Mouse (Mus musculus) embryo, embryonic 10.5 days (tissue): ENCODE results near the gene Acaa1b.

Experiments
- DNase-seq: peaks from one replicate; pipeline ENCODE4 v3.0.0-alpha.2; 2015; ENCODE audit warnings: low spot score

Gene Acaa1b

DNA sequence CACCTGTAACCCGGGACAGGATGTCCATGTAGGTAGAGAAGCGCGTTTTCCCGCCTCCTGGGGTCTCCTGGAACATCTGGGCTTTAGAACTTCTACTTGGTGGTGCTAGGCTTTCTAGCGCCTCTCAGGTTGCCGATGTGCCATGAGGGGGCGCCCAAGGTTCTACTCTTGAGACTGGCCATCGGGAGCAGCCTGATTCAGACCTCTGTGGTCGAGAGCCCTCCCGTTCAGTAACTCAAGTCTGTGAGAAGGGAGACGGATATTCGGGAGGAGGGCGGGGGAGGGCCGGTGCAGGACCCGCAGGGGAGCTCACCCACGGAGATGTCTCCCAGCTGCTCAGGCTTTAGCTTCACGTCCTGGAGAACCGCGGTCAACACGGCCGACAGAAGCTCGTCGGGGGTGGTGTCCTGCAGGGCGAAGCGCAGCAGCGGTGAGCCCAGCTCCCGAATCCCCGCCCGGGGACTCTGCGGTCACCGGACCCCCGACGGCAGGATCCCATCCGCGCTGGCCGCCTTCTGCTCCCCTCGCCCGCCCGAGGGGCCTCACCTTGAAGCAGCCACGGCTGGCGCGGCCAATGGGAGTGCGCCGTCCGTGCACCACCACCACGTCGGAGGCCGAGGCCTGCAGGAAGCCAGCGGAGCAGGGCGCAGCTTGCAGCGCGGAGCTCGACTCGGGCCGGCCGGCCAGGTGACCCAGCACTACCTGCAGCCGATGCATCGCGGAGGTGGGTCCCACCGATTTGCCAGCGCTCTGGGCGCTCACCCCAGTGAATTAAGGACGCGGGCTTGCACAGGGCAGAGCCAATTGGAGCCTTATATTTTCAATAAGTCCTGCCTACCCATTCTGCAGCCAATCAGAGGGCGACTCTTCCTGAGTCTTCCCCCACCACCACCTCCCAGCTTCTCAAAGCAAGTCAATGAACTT lies at the start of gene Acaa1b:
Gene Acaa1b, minus strand, starts transcription at position 816 of the 924 bp plus-strand sequence.
- DNase-seq = peak; percentile 92

DNA sequence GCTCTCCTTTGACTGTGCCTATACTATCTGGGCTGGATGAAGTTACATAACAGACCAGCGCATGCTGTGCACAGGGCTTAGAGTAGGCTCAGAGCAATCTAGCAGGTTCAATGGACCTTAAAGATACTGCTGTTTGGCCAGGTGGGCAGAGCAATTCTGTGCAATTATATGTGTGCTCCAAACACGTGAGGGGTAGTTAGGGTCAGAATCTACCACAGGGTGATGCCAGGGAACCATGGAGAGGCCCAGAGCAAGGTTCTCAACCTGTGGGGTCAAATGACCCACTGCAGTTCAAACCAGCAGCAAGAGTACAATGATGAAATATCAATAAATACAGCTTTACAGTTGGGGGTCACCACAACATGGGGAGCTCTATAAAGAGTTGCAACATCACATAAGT lies 49.8 kb upstream of the Acaa1b start:
- DNase-seq = no peak

DNA sequence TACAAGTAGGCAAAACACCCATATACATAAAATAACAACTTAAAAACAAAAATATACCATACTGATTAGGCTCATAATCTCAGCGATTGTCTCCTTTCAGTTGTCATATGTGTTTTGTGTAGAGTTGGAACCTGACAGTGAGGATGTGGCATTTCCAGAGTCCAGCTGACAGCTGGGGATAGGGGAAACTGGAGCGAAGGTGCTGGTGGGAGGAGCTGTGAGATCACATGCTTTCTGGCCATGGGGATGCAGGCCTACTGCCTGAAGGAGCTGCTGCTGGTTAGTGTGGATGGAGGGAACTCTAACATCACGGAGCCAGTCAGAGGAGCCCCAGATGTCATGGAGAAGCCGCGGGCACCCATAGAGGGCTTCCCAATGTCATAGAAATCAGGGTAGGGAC lies 48.9 kb upstream of the Acaa1b start:
- no peak for DNase-seq

- no peak for DNase-seq
Measured at GRCm38 (mm10) chr9:119203617-119204016, 46.7 kb upstream of the Acaa1b start.

DNA sequence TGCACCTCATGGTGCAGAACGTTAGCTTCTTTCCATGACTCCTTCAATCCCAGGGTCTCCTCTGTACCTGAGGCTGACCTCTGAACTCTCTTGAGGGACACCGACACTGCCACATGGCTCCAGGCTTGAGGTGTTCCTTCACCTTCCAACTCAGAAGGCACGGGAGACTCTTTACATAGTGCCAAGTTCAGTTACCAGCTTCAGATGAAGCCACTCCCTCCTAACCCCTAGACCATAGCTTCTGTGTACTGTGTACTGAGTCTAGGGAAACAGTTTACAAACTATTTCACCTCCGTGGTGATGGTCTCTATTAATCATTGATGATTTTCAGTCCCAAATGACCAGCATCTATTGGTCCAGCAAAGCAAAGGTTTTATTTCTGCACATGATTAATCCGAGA lies 44.8 kb upstream of the Acaa1b start:
- no peak for DNase-seq

DNA sequence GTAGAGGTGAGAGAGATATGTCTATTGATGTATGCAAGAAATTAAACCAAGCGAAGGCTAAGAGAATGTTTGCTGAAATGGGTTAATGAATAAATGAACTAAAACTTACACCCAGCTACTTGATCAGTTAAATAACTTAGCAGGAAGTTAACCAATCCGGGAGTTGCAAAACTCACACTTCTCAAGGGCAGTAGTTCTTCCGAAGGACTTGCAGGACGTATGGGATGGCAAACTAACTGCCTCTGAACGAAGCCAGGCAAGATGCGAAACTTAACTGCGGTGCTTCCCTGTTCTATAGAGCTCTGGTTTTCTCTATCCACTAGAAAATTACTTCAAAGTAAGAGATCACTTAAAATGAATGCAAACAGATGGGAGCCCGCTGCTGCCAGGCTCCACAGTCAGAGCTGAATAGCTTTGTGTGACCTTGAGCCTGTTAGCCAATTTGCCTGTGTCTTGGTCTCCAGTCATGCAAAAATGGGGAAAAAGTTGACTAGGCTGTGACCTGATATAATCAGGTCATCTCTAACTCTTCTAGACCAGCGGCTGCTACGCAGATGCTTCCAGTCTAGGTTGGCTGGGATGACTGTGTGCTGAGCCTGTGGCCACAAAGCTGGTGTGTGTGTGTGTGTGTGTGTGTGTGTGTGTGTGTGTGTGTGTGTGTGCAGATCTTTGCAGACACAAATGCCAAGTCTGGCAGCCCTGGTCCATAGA lies 42.4 kb upstream of the Acaa1b start:
- DNase-seq = no peak

GRCm38 (mm10) chr9:119192202-119192990 lies 35.5 kb upstream of the Acaa1b start:
- DNase-seq = peak; percentile 31

- DNase-seq = no peak
Measured at GRCm38 (mm10) chr9:119181241-119181728, 24.4 kb upstream of the Acaa1b start.

DNA sequence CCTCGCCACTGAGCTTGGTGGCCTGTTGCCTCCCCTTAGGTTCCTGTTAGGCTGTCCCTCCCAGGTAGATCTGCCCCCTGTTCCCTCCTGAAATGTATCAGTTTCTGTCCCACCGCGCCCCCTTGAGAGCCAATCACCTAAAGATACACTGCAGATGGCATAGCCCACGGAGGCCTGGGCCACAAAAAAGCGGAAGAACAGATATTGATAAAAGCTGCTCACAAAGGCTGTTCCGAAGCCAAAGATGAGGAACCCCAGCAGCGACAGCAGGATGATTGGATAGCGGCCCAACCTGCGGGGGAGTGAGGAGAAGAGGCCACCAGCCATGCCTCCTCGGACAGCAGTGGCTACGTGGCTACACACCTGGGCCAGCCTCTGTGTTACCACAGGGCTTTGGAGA lies 22.4 kb upstream of the Acaa1b start:
- no peak for DNase-seq

DNA sequence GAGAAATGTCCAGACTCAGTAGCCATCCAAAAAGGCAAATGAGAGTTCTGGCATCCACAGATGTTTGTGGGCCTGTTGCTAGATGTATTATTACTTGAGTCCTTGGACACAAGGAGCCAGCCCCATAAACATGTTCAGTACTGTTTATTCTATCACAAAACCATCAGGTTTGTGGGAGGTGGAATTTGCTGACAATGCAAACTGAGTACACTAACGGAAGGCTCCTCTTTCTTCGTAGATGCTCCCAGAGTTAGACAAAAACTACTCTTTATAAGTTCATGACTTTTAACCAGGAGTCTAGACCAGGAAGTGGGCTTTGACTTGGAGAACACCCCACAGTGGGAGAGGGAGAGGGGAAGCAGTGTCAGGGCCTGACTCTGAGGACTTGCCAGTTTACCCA lies 10.7 kb upstream of the Acaa1b start:
- DNase-seq = no peak

GRCm38 (mm10) chr9:119165548-119165947 lies 8.7 kb upstream of the Acaa1b start:
- no peak for DNase-seq

DNA sequence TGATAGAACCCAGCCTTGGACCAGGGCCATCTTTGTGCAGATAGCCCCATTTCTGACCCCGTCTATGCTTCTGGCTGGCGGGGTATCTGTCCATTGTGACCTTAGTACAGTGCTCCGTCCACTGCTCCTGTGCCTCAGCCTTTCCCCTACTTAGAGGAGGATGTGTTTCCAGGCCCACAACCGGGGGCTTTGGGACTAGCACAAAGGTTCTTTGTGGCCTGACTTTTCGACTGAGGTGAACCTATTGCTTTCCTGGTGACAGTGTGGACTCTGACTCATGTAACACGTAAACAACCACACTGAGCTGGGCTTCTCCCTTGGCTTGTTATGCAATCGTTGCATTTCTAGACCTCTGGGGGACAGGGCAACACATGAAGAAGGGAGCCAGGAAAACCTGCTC lies 7.8 kb upstream of the Acaa1b start:
- DNase-seq = no peak

DNA sequence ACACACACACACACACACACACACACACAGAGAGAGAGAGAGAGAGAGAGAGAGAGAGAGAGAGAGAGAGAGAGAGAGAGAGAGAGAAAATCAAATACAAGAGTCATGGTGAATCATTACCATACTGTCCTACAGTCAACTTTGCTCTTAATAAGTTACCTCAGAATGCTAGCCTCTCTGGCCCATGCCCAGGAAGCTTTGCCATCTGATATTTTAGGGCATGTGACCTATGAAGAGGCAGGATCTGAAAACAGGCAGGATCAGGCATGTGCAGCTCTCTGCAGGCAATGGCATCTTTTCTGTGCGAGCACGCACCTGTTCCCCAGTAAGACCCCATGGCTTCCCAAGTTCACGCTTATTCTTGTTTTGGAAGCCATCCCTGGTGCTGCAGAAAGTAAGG lies 3.8 kb upstream of the Acaa1b start:
- no peak for DNase-seq

GRCm38 (mm10) chr9:119158861-119159260 lies 2.0 kb upstream of the Acaa1b start, which contains the start of gene Gm47289:
TSS of gene Gm47289 (plus strand) at chr9:119159161.
- DNase-seq = no peak

GRCm38 (mm10) chr9:119155826-119156225 lies 1.1 kb downstream of the Acaa1b start:
- DNase-seq = no peak

GRCm38 (mm10) chr9:119155416-119155815 lies 1.5 kb downstream of the Acaa1b start:
- no peak for DNase-seq

- DNase-seq = no peak
Measured at GRCm38 (mm10) chr9:119151751-119152150, 5.1 kb downstream of the Acaa1b start.

- DNase-seq = peak; percentile 81
Measured at GRCm38 (mm10) chr9:119149601-119150000, 7.3 kb downstream of the Acaa1b start.

- DNase-seq = no peak
Measured at GRCm38 (mm10) chr9:119146098-119146770, 10.7 kb downstream of the Acaa1b start.

DNA sequence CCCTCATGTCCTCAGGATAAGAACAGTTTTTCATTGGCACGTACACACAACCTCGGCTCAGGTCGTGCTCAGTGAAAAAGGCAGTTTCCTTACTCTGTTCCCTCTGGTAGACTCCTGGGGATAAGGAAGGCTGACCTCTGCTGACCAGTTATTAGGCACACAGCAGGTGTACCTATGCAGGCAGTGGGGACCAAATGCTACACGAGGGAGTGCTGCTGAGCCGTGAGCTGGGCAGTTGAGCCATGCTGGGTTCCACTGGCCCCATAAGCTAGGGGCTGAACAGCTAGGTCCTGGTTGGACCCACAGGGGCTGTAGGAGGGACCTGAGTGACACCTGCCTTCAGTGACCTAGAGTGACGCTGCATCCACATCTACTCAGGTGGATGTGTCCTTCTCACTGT lies 11.3 kb downstream of the Acaa1b start:
- DNase-seq = no peak

GRCm38 (mm10) chr9:119145137-119145536 lies 11.8 kb downstream of the Acaa1b start:
- DNase-seq = no peak

- DNase-seq = no peak
Measured at GRCm38 (mm10) chr9:119144696-119145095, 12.2 kb downstream of the Acaa1b start.
